In genomic region chr13:29040331-29040730, GRCm38 (mm10) we compare ENCODE assay signal across 33 mouse cellular contexts.
"Had no signal": no experiment of that assay in that cellular context is flagged by ENCODE, and none has a peak within 500 bp of the region (broad histone marks: within the 10 kb centered on the region; RNA-seq: fewer than 3 reads in every experiment).

No protein-coding gene starts in this region.

- ATAC-seq: hindbrain, embryonic 16.5 days; hindbrain, postnatal 0 days; inflammation-experienced regulatory T-cells, adult 6 months; intestine, embryonic 15.5 days; intestine, embryonic 16.5 days; intestine, postnatal 0 days had no signal

- H3K27ac ChIP-seq: heart, embryonic 13.5 days; heart, embryonic 15.5 days; hindbrain, embryonic 10.5 days; hindbrain, embryonic 12.5 days; hindbrain, embryonic 13.5 days; hindbrain, embryonic 14.5 days; hindbrain, embryonic 15.5 days; hindbrain, postnatal 0 days; intestine, embryonic 15.5 days; kidney, embryonic 15.5 days; kidney, postnatal 0 days; layer of hippocampus, adult 2 months; left cerebral cortex, adult 2 months had no signal

- H3K4me3 ChIP-seq: heart, embryonic 12.5 days; heart, embryonic 13.5 days; heart, embryonic 15.5 days; hindbrain, embryonic 10.5 days; hindbrain, embryonic 12.5 days; hindbrain, embryonic 13.5 days; hindbrain, embryonic 15.5 days; intestine, embryonic 15.5 days; kidney, embryonic 15.5 days; layer of hippocampus, adult 2 months; left cerebral cortex, adult 2 months had no signal

- DNase-seq: heart, postnatal 10 days; heart, postnatal 14 days; heart, postnatal 36 days; kidney, adult 11 months; kidney, adult 18-20 months; kidney, adult 2 months; kidney, adult 8-10 months; kidney, adult 9 months; kidney, postnatal 10 days; kidney, postnatal 14 days; kidney, postnatal 25 days; kidney, postnatal 36 days; kidney, postnatal 4 days; layer of hippocampus, adult 9-11 months; layer of hippocampus, postnatal 36 days had no signal

- H3K4me1 ChIP-seq: hindbrain, embryonic 15.5 days had no signal

- H3K9ac ChIP-seq: heart, embryonic 12.5 days; heart, embryonic 13.5 days; heart, embryonic 15.5 days; hindbrain, embryonic 12.5 days; hindbrain, embryonic 13.5 days; hindbrain, embryonic 14.5 days; hindbrain, embryonic 15.5 days; intestine, embryonic 15.5 days; kidney, embryonic 15.5 days had no signal

- H3K27me3 ChIP-seq: heart, embryonic 12.5 days; heart, embryonic 13.5 days; heart, embryonic 15.5 days; hindbrain, embryonic 12.5 days; hindbrain, embryonic 13.5 days; hindbrain, embryonic 15.5 days; intestine, embryonic 15.5 days; kidney, embryonic 15.5 days had no signal

- H3K36me3 ChIP-seq: heart, embryonic 12.5 days; heart, embryonic 13.5 days; heart, embryonic 15.5 days; hindbrain, embryonic 10.5 days; hindbrain, embryonic 12.5 days; hindbrain, embryonic 13.5 days; hindbrain, embryonic 15.5 days; intestine, embryonic 15.5 days; kidney, embryonic 15.5 days had no signal

- H3K9me3 ChIP-seq: heart, embryonic 12.5 days; heart, embryonic 13.5 days; heart, embryonic 15.5 days; hindbrain, embryonic 12.5 days; hindbrain, embryonic 15.5 days; intestine, embryonic 15.5 days; kidney, embryonic 15.5 days had no signal

- H3K4me2 ChIP-seq: heart, embryonic 12.5 days; heart, embryonic 13.5 days; heart, embryonic 15.5 days; hindbrain, embryonic 12.5 days; hindbrain, embryonic 13.5 days; hindbrain, embryonic 14.5 days; hindbrain, embryonic 15.5 days; intestine, embryonic 15.5 days; kidney, embryonic 15.5 days had no signal
